Mouse (Mus musculus): Measurements from ENCODE around the gene Fbp1.
"Not testable (repeated sequence)": the region's sequence is repeated elsewhere in the genome, so short reads cannot be mapped to it uniquely, and the experiment has no call there.

Gene Fbp1

DNA sequence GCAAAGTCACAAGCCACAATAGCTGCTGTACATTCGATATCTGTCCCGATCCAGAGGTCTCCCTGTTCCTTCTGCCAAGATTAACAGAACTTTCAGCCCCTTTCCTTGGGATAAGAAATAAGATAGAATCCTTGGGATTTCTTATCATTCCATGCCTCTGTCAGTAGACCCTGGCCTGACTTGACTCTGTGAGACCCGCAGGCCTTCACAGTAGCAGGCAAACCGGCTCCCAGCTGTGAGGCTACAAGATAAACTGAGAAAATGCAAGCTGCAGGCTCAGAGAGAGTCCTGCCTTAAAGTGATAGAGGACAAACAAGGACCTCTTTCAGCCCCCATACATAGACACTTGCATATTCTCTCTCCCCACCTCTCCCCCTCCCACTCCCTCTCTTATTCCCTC lies 54.7 kb downstream of the Fbp1 start:
- no peak for DNase-seq (ENCODE audit: low read depth)

DNA sequence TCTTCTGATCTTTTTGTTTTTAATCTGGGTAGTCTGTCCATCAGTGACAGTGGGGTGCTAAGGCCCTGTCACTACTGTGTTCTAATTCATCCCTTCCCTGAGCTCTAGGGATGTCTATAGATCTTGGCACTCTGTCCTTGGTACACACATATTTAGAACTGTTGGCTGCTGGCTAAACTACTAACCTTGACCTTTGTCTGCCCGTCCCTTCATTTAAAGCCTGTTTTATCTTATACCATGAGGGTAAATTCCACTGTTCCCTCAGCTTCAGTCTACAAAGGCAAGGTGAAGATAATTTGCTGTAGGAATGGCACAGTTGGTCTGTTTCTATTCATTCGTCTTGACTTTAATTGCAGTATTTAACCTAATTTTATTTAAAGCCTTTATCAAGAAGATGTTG lies 55.8 kb downstream of the Fbp1 start:
- DNase-seq (ENCODE audit: low read depth): no peak

DNA sequence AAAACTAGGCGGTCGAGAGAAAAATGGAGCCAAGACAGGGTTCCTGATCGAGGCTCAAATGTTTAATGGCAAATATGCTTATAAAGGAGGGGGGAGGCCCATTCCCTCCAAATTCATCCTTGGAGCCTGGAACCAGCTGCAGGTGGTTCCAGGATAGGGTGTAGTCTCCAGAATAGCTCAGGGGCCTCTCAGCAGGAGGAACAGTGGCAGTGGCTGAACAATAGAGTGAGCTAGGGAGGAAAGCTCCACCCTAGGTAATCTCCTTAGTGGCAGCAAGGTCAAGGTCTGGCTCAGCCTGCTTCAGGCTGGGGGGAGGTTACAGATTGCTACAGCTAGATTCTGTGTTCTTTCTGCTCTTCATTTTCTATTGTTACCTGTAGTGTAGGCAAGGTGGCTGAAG lies 72.4 kb downstream of the Fbp1 start:
- not testable (repeated sequence) for DNase-seq (ENCODE audit: low read depth)

All from NIH3T3 (cell line).